Mouse (Mus musculus) myocyte (in vitro differentiated cells): ENCODE measurements around the gene Mif4gd.

Experiments
- MAX ChIP-seq: IDR thresholded peaks from one replicate; pipeline ENCODE4 v1.6.1; 2011; ENCODE audit warnings: low read depth, mild to moderate bottlenecking, control low read depth
- MYOG ChIP-seq, 3 experiments: IDR thresholded peaks; one replicate each; pipeline ENCODE4 v1.6.1; 2011; ENCODE audit warnings: control low read depth in 2 of 3, low read depth in 2 of 3, mild to moderate bottlenecking in 2 of 3; ENCODE audit not compliant: insufficient read length in 2 of 3, control insufficient read depth in 1 of 3, insufficient read depth in 1 of 3
- POLR2A ChIP-seq: IDR thresholded peaks from one replicate; pipeline ENCODE4 v1.6.1; 2011; ENCODE audit warnings: low read depth, mild to moderate bottlenecking, control low read depth, moderate library complexity; ENCODE audit not compliant: insufficient read length
- SRF ChIP-seq: IDR thresholded peaks from one replicate; pipeline ENCODE4 v1.6.1; 2011; ENCODE audit warnings: low read depth; ENCODE audit not compliant: control insufficient read depth, insufficient read length
- USF1 ChIP-seq: IDR thresholded peaks from one replicate; pipeline ENCODE4 v1.6.1; 2011; ENCODE audit warnings: low read depth, mild to moderate bottlenecking, control low read depth, moderate library complexity

- no peak for TF ChIP-seq USF1
- TF ChIP-seq POLR2A, result no peak
- TF ChIP-seq SRF, result no peak
- no peak for TF ChIP-seq MYOG (IDR thresholded peaks at IDR 0.05; ENCODE audit: control insufficient read depth in 1 of 3, insufficient read depth in 1 of 3, insufficient read length in 2 of 3, low read depth in 2 of 3)
- TF ChIP-seq MAX, result no peak
These were observed 17.2 kb upstream of the Mif4gd start for GRCm38 (mm10) chr11:115629734-115630531.
